Mouse (Mus musculus) c-Kit-positive CD71-negative TER-119-negative erythroid progenitor cells, embryonic 14.5 days (primary cell): ENCODE measurements around the gene Arnt2.
A peak's percentile ranks its signal among the peaks of the same experiment; 100 is the strongest.

Experiments
- DNase-seq: peaks from one replicate; pipeline ENCODE4 v3.0.0-alpha.2; 2013; ENCODE audit warnings: low read depth

Arnt2 gene

GRCm38 (mm10) chr7:84341001-84341400, 69.0 kb downstream of the Arnt2 start:
- DNase-seq, result no peak

GRCm38 (mm10) chr7:84339186-84339585, 70.8 kb downstream of the Arnt2 start:
- DNase-seq, result no peak

GRCm38 (mm10) chr7:84337768-84338167, 72.2 kb downstream of the Arnt2 start:
- DNase-seq, result no peak

- no peak for DNase-seq
Observed at GRCm38 (mm10) chr7:84336907-84337306, 73.1 kb downstream of the Arnt2 start.

- DNase-seq, result no peak
Observed at GRCm38 (mm10) chr7:84336580-84336886, 73.4 kb downstream of the Arnt2 start.

GRCm38 (mm10) chr7:84335766-84336579, 74.0 kb downstream of the Arnt2 start:
- no peak for DNase-seq

GRCm38 (mm10) chr7:84333996-84334395, 76.0 kb downstream of the Arnt2 start:
- DNase-seq, result no peak

GRCm38 (mm10) chr7:84332295-84333168, 77.4 kb downstream of the Arnt2 start:
- DNase-seq, result no peak

GRCm38 (mm10) chr7:84329174-84329583, 80.8 kb downstream of the Arnt2 start:
- no peak for DNase-seq

- no peak for DNase-seq
Observed at GRCm38 (mm10) chr7:84328770-84329169, 81.2 kb downstream of the Arnt2 start.

GRCm38 (mm10) chr7:84325570-84326328, 84.2 kb downstream of the Arnt2 start:
- no peak for DNase-seq

- no peak for DNase-seq
Observed at GRCm38 (mm10) chr7:84321542-84321941, 88.4 kb downstream of the Arnt2 start.

- DNase-seq, result peak; percentile 7
Observed at GRCm38 (mm10) chr7:84315353-84316003, 94.5 kb downstream of the Arnt2 start.

- DNase-seq, result no peak
Observed at GRCm38 (mm10) chr7:84314742-84315141, 95.2 kb downstream of the Arnt2 start.

- DNase-seq, result no peak
Observed at GRCm38 (mm10) chr7:84311624-84312023, 98.4 kb downstream of the Arnt2 start.

- DNase-seq, result no peak
Observed at GRCm38 (mm10) chr7:84310909-84311311, 99.1 kb downstream of the Arnt2 start.

- DNase-seq, result no peak
Observed at GRCm38 (mm10) chr7:84307329-84307925, 102.5 kb downstream of the Arnt2 start.

- DNase-seq, result no peak
Observed at GRCm38 (mm10) chr7:84300261-84300660, 109.7 kb downstream of the Arnt2 start.

GRCm38 (mm10) chr7:84299601-84300000, 110.4 kb downstream of the Arnt2 start:
- no peak for DNase-seq

- no peak for DNase-seq
Observed at GRCm38 (mm10) chr7:84293054-84293453, 116.9 kb downstream of the Arnt2 start.

- no peak for DNase-seq
Observed at GRCm38 (mm10) chr7:84287226-84287587, 122.8 kb downstream of the Arnt2 start.
